Mouse (Mus musculus) embryonic facial prominence, embryonic 15.5 days (tissue): Measurements from ENCODE around the gene Arid5a. TPM values are rescaled to one million over a fixed set of nuclear protein-coding genes. Genes with fewer than 3 reads are reported as not detected.

Experiments
- ATAC-seq: fragments of 200-750 bp; cut with Nextera tagmentation; 2 replicates; pipeline ENCODE4 v1.8.0; 2017; ENCODE audit warnings: low read depth, moderate TSS enrichment; ENCODE audit not compliant: insufficient number of reproducible peaks, low FRiP score, low TSS enrichment
- H3K27ac ChIP-seq: fragments of 300-500 bp; sonication (generic); replicated peaks from 2 replicates; pipeline ENCODE4 v1.5.1; 2015; ENCODE audit warnings: mild to moderate bottlenecking, inconsistent platforms
- H3K27me3 ChIP-seq: fragments of 300-500 bp; sonication (generic); 2 replicates; pipeline ENCODE4 v1.6.1; 2015; ENCODE audit warnings: inconsistent platforms
- H3K36me3 ChIP-seq: fragments of 300-500 bp; sonication (generic); 2 replicates; pipeline ENCODE4 v1.6.1; 2015; ENCODE audit warnings: mild to moderate bottlenecking, inconsistent platforms
- H3K4me1 ChIP-seq: fragments of 300-500 bp; sonication (generic); 2 replicates; pipeline ENCODE4 v1.6.1; 2015; ENCODE audit warnings: inconsistent platforms
- H3K4me2 ChIP-seq: fragments of 300-500 bp; sonication (generic); replicated peaks from 2 replicates; pipeline ENCODE4 v1.6.1; 2015; ENCODE audit warnings: mild to moderate bottlenecking, inconsistent platforms
- H3K4me3 ChIP-seq: fragments of 300-500 bp; sonication (generic); replicated peaks from 2 replicates; pipeline ENCODE4 v1.5.1; 2015; ENCODE audit warnings: mild to moderate bottlenecking, inconsistent platforms
- H3K9ac ChIP-seq: fragments of 300-500 bp; sonication (generic); 2 replicates; pipeline ENCODE4 v1.6.1; 2015; ENCODE audit warnings: inconsistent platforms
- H3K9me3 ChIP-seq: fragments of 300-500 bp; sonication (generic); replicated peaks from 2 replicates; pipeline ENCODE4 v1.6.1; 2016; ENCODE audit warnings: inconsistent platforms
- WGBS: fragments of 180-500 bp; shearing (Covaris S2); methylation state at CpG from one replicate; pipeline ENCODE4 v1.1.7; 2015; 5-methylcytosine and 5-hydroxymethylcytosine counted together
- microRNA-seq: library from miRNA; unstranded; fragments of <30 nt; microRNA quantifications from one replicate; pipeline ENCODE4, GENCODE M21; 2016; ENCODE audit warnings: borderline number of aligned reads
- polyA plus RNA-seq: library from polyadenylated mRNA; unstranded; fragments of >200 nt; fragmentation: Nextera tagmentation; extraction: Ambion mirVana; gene quantifications from 2 replicates; pipeline ENCODE4 v1.2.1, GENCODE M21; 2015

Arid5a gene
- polyA plus RNA-seq, 1 experiment from 2014 or later: 15.5 TPM

GRCm38 (mm10) chr1:36371934-36372845 is 64.7 kb downstream of the Arid5a start, which contains the start of gene Fer1l5:
Gene Fer1l5, plus strand, starts transcription at chr1:36372291.
- WGBS: 75% methylated on average over 10 of the region's 10 CpGs

More at GRCm38 (mm10) chr1:36371934-36372845, 64.7 kb downstream of the Arid5a start, which contains the start of gene Fer1l5:
- Histone ChIP-seq H3K4me1 (peaks cover 12% of the 10 kb centered on the region), H3K9me3 (no peaks in the 10 kb centered on the region), H3K9ac (no peak within 1 kb of the TSS), H3K36me3 (no peaks in the 10 kb centered on the region), H3K27me3 (no peaks in the 10 kb centered on the region), H3K4me2 (no peak within 1 kb of the TSS), H3K27ac (no peak within 1 kb of the TSS), H3K4me3 (no peak within 1 kb of the TSS)
- ATAC-seq: no peak

Small RNA genes within 50 kb of the gene (microRNA-seq; reads per million reads assigned to microRNA genes)
- 0.52 reads per million for gene Mir6898

Other genes starting within 250 kb of the Arid5a start
- gene Hs6st1, start 239.3 kb upstream of the Arid5a start, polyA plus RNA-seq: 8.3 and 11.2 TPM in 2 replicates
- gene Uggt1, start 63.0 kb upstream of the Arid5a start, polyA plus RNA-seq: 56.8 and 57.2 TPM in 2 replicates
- 1.5 and 2.2 TPM in 2 replicates for gene Neurl3, start 33.1 kb upstream of the Arid5a start, polyA plus RNA-seq
- 42.2 TPM in 2 replicates for gene Kansl3, start 61.4 kb downstream of the Arid5a start, polyA plus RNA-seq
- 1.0 and 1.2 TPM in 2 replicates for gene Fer1l5, start 64.6 kb downstream of the Arid5a start, polyA plus RNA-seq
- gene Lman2l, start 137.5 kb downstream of the Arid5a start, polyA plus RNA-seq: 45.9 and 52.0 TPM in 2 replicates
- 15.0 and 15.8 TPM in 2 replicates for gene Cnnm4, start 163.9 kb downstream of the Arid5a start, polyA plus RNA-seq
- gene Cnnm3, start 204.1 kb downstream of the Arid5a start, polyA plus RNA-seq: 3.8 and 4.3 TPM in 2 replicates
- 17.6 and 21.6 TPM in 2 replicates for gene Ankrd23, start 229.2 kb downstream of the Arid5a start, polyA plus RNA-seq
- 0.25 and 0.40 TPM in 2 replicates for gene Gm42417, start 231.7 kb downstream of the Arid5a start, polyA plus RNA-seq
- gene Ankrd39, start 239.7 kb downstream of the Arid5a start, polyA plus RNA-seq: 25.7 and 29.5 TPM in 2 replicates